Mouse (Mus musculus): ENCODE data around the gene Anks1b.

GRCm38 (mm10) chr10:90723941-90724341, 850.6 kb downstream of the Anks1b start:
- TF ChIP-seq CTCF (IDR thresholded peaks at IDR 0.05; ENCODE audit: control insufficient read depth, insufficient read depth, insufficient replicate concordance, low read depth, low read length) (no peak), POLR2A (IDR thresholded peaks at IDR 0.05; ENCODE audit: control insufficient read depth, low read depth, low read length) (no peak)

All from testis, adult 2 months (tissue).